Mouse (Mus musculus): ENCODE measurements around the gene Slc37a4. TPM values are rescaled to one million over a fixed set of nuclear protein-coding genes. Genes with fewer than 3 reads are reported as not detected.
"Not testable (repeated sequence)": the region's sequence is repeated elsewhere in the genome, so short reads cannot be mapped to it uniquely, and the experiment has no call there.

The Slc37a4 gene
- polyA plus RNA-seq, 1 experiment from 2014 or later: 17.7 TPM

DNA sequence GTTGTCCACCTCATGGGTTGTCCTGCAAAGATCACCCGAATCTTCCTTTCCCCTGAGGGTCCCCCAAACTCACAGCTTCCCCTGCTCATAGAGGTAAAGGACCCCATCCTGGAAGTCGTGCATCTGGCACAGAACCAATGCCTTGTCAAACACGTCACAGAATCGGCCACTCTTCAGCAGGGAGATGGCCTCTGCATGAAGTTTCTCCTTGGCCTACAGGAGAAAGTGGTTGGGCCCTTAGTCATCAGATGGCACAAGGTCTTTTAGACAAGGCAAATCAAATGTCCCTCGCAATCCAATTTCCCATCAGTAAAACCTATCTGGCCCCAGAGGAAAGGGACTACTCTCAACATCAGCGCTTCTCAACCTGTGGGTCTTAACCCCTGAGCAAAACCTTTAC is 43.5 kb upstream of the Slc37a4 start:
- 85% methylated on average over 6 of the region's 6 CpGs for WGBS
- H3K36me3 ChIP-seq (ENCODE audit: insufficient read depth, low read length): peaks cover 51% of the 10 kb centered on the region; the same call in 1 of the 2 replicates
- no peaks in the 10 kb centered on the region for H3K4me1 ChIP-seq (ENCODE audit: insufficient read depth, low read depth, low read length)
- TF ChIP-seq EP300 (IDR thresholded peaks at IDR 0.05): no peak
- no peak for TF ChIP-seq CTCF (IDR thresholded peaks at IDR 0.05)
- no peaks in the 10 kb centered on the region for H3K9me3 ChIP-seq (ENCODE audit: low read length)
- DNase-seq (ENCODE audit: low spot score) (no peak), ATAC-seq (no peak)
- H3K9ac ChIP-seq (replicated peaks; ENCODE audit: low read depth): no peak overlapping the region
- no peaks in the 10 kb centered on the region for H3K27me3 ChIP-seq (replicated peaks; ENCODE audit: insufficient read depth, low read length)
- no peak overlapping the region for H3K4me3 ChIP-seq (ENCODE audit: low read depth, low read length)
- no peak overlapping the region for H3K4me2 ChIP-seq (replicated peaks; ENCODE audit: low read depth, low read length)
- H3K27ac ChIP-seq (ENCODE audit: low read length): no peak overlapping the region

GRCm38 (mm10) chr9:44357207-44357606 is 39.4 kb upstream of the Slc37a4 start:
- H3K4me1 ChIP-seq (ENCODE audit: insufficient read depth, low read depth, low read length): no peaks in the 10 kb centered on the region
- H3K36me3 ChIP-seq (ENCODE audit: insufficient read depth, low read length): peaks cover 45% of the 10 kb centered on the region; the same call in 1 of the 2 replicates
- no peaks in the 10 kb centered on the region for H3K9me3 ChIP-seq (ENCODE audit: low read length)
- WGBS: 77% methylated on average over 4 of the region's 4 CpGs
- no peak for ATAC-seq
- no peak overlapping the region for H3K27ac ChIP-seq (ENCODE audit: low read length)
- H3K4me3 ChIP-seq (ENCODE audit: low read depth, low read length): no peak overlapping the region
- H3K27me3 ChIP-seq (replicated peaks; ENCODE audit: insufficient read depth, low read length): no peaks in the 10 kb centered on the region
- H3K4me2 ChIP-seq (replicated peaks; ENCODE audit: low read depth, low read length): no peak overlapping the region
- DNase-seq (ENCODE audit: low spot score): peak; percentile 67
- H3K9ac ChIP-seq (replicated peaks; ENCODE audit: low read depth): no peak overlapping the region
- TF ChIP-seq CTCF (IDR thresholded peaks at IDR 0.05): peak; percentile 62
- TF ChIP-seq EP300 (IDR thresholded peaks at IDR 0.05): no peak

DNA sequence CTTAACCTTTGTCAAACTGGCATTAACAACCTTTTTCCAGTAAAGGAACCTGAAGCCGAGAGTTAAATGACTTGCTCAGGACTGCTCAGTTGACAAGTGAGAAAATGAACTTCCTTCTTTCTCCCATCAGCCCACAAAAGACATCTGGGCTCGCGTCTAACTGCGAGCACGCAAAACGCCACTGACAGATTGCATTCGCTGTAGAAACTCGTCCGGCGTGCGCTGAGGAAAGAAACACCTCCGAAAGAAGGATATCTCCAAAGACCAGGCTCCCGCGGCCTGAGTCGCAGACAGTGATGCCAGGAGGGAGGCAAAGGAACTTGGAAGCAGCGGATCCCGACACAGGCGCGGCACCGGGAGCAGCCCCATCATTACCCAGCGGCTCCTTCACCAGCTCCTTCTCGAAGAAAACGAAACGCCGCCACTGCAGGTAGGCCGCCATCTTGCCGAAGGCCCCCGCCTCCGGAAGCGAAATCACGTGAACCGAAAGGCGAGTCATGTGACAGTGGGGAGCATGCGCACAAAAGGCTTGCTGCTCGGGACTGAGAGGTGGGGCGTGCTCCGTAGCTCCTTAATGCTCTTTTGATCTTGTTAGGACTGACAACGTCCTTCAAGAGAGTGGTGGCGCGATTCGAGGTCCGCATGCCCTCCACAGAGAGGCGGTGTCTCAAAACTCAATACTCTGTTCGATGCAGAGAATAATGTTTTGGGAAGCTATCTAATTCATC is 35.3 kb upstream of the Slc37a4 start, which contains the start of gene Vps11:
Gene Vps11 (minus strand): TSS at position 481 of the 728 bp plus-strand sequence.
- Histone ChIP-seq H3K4me2 (replicated peaks; ENCODE audit: low read depth, low read length) (peak within 1 kb of the TSS; percentile 84), H3K9me3 (ENCODE audit: low read length) (no peaks in the 10 kb centered on the region), H3K4me1 (ENCODE audit: insufficient read depth, low read depth, low read length) (no peaks in the 10 kb centered on the region), H3K27ac (ENCODE audit: low read length) (peak within 1 kb of the TSS; percentile 85), H3K4me3 (ENCODE audit: low read depth, low read length) (peak within 1 kb of the TSS; percentile 94), H3K36me3 (ENCODE audit: insufficient read depth, low read length) (peaks cover 14% of the 10 kb centered on the region; the same call in 1 of the 2 replicates), H3K9ac (replicated peaks; ENCODE audit: low read depth) (peak within 1 kb of the TSS; percentile 93), H3K27me3 (replicated peaks; ENCODE audit: insufficient read depth, low read length) (no peaks in the 10 kb centered on the region)
- DNase-seq (ENCODE audit: low spot score) (peak; percentile 99), ATAC-seq (peak; percentile 97)
- TF ChIP-seq CTCF (IDR thresholded peaks at IDR 0.05) (peak; percentile 44), EP300 (IDR thresholded peaks at IDR 0.05) (no peak)
- WGBS: 2% methylated on average over 44 of the region's 44 CpGs

DNA sequence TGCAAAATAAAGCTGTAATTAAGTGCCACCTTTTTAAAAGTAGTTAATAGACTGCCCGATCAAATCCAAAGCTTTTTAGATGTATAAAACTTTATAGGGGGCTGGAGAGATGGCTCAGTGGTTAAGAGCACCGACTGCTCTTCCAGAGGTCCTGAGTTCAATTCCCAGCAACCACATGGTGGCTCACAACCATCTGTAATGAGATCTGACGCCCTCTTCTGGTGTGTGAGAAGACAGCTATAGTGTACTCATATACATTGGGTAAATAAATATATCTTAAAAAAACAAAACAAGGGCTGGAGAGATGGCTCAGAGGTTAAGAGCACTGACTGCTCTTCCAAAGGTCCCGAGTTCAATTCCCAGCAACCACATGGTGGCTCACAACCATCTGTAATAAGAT is 34.7 kb upstream of the Slc37a4 start:
- peaks cover 12% of the 10 kb centered on the region; the same call in 1 of the 2 replicates for H3K36me3 ChIP-seq (ENCODE audit: insufficient read depth, low read length)
- peak overlapping the region; percentile 94 for H3K4me3 ChIP-seq (ENCODE audit: low read depth, low read length)
- not testable (repeated sequence) for H3K4me1 ChIP-seq (ENCODE audit: insufficient read depth, low read depth, low read length); H3K9me3 ChIP-seq (ENCODE audit: low read length); DNase-seq (ENCODE audit: low spot score); H3K27me3 ChIP-seq (replicated peaks; ENCODE audit: insufficient read depth, low read length)
- peak overlapping the region; percentile 84 for H3K4me2 ChIP-seq (replicated peaks; ENCODE audit: low read depth, low read length)
- ATAC-seq: peak; percentile 37
- 0 out of 2 replicates have a peak overlapping the region, but pooled peaks have one; percentile 93 for H3K9ac ChIP-seq (replicated peaks; ENCODE audit: low read depth)
- peak overlapping the region; percentile 2; the same call in 1 of the 2 replicates for H3K27ac ChIP-seq (ENCODE audit: low read length)
- WGBS: 40% methylated on average over 4 of the region's 4 CpGs

DNA sequence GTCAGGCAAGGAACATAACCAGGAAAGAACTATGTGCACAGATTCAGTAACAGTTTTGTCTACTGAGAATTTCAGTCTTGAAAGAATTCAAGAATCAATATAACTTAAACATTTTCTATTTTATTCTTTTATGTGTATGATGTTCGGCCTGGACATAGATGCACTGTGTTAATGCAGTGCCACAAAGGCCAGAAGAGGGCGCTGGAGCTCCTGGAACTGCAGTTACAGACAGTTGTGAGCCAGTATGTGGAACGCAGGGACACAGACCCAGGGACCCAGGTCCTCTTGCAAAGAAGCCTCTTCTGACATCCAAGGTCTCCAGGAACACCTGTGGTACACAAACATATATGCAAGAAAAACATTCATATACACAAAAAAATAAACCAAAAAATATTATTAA is 32.2 kb upstream of the Slc37a4 start:
- peaks cover 3% of the 10 kb centered on the region; the same call in 1 of the 2 replicates for H3K36me3 ChIP-seq (ENCODE audit: insufficient read depth, low read length)
- no peak for ATAC-seq

DNA sequence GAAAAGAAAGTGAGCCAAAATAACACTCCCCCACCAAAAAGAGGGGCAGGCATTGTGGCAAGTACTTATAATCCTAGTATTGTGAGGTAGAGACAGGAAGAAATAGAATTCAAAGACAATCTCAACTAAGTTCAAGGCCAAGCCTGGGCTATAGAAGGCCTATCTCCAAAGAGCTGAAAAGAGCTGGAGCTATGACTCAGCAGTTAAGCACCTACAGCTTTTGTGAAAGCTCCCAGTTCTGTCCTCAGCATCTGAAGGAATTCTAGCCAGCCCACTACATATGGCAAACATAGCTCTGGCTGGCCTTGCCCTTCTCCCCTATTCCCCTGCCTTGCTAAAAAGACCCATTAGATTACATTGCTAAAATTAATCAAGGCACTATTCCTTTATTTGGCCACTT is 23.3 kb upstream of the Slc37a4 start:
- Histone ChIP-seq H3K9me3 (ENCODE audit: low read length) (no peaks in the 10 kb centered on the region), H3K9ac (replicated peaks; ENCODE audit: low read depth) (no peak overlapping the region), H3K4me1 (ENCODE audit: insufficient read depth, low read depth, low read length) (no peaks in the 10 kb centered on the region), H3K27ac (ENCODE audit: low read length) (no peak overlapping the region), H3K4me3 (ENCODE audit: low read depth, low read length) (no peak overlapping the region), H3K27me3 (replicated peaks; ENCODE audit: insufficient read depth, low read length) (no peaks in the 10 kb centered on the region), H3K36me3 (ENCODE audit: insufficient read depth, low read length) (no peaks in the 10 kb centered on the region), H3K4me2 (replicated peaks; ENCODE audit: low read depth, low read length) (no peak overlapping the region)
- DNase-seq (ENCODE audit: low spot score) (no peak), ATAC-seq (no peak)
- no peak for TF ChIP-seq EP300 (IDR thresholded peaks at IDR 0.05)

More for the DNA sequence above, 32.2 kb upstream of the Slc37a4 start:
- no peak overlapping the region for H3K4me3 ChIP-seq (ENCODE audit: low read depth, low read length)
- H3K4me2 ChIP-seq (replicated peaks; ENCODE audit: low read depth, low read length): no peak overlapping the region
- no peak overlapping the region for H3K9ac ChIP-seq (replicated peaks; ENCODE audit: low read depth)
- no peaks in the 10 kb centered on the region for H3K27me3 ChIP-seq (replicated peaks; ENCODE audit: insufficient read depth, low read length)
- DNase-seq (ENCODE audit: low spot score): no peak
- no peak overlapping the region for H3K27ac ChIP-seq (ENCODE audit: low read length)
- WGBS: 59% methylated on average over 3 of the region's 3 CpGs
- TF ChIP-seq EP300 (IDR thresholded peaks at IDR 0.05) (no peak), CTCF (IDR thresholded peaks at IDR 0.05) (peak; percentile 51)
- H3K9me3 ChIP-seq (ENCODE audit: low read length): no peaks in the 10 kb centered on the region
- no peaks in the 10 kb centered on the region for H3K4me1 ChIP-seq (ENCODE audit: insufficient read depth, low read depth, low read length)
